Mouse (Mus musculus) testis, adult 2 months (tissue): Measurements from ENCODE around the gene Svs6.

Experiments
- CTCF ChIP-seq: fragments of 200-500 bp; IDR thresholded peaks from 2 replicates; pipeline ENCODE4 v1.5.1; 2012; ENCODE audit warnings: low read depth, mild to moderate bottlenecking, inconsistent platforms, low read length, moderate library complexity; ENCODE audit not compliant: control insufficient read depth, insufficient read depth, insufficient replicate concordance
- POLR2A ChIP-seq: fragments of 200-500 bp; IDR thresholded peaks from 2 replicates; pipeline ENCODE4 v1.6.1; 2012; ENCODE audit warnings: low read depth, mild to moderate bottlenecking, inconsistent platforms, low read length, moderate library complexity; ENCODE audit not compliant: control insufficient read depth

DNA sequence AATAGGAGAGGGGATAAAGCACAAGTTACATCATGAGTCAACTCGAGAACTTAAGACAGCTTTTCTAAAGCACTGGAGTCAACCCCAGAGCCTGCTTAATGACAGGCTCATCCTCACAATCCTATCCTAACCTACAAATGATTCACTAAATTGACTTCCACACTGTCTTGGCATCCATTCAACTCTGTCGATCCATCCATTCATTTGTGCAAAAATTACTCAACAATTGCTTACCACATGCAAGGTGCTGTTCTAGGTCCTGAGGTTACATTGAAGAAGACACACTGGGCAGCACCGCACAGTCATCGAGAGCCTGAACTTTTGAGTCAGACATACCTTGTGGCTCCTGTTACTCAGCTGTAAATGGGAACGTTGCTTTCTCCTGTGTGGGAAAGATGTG, 42.5 kb downstream of the Svs6 start:
- TF ChIP-seq CTCF (no peak), POLR2A (no peak)
